Mouse (Mus musculus): Measurements from ENCODE around the gene Antxrl.

Gene Antxrl

GRCm38 (mm10) chr14:34096161-34096560, 43.7 kb downstream of the Antxrl start:
- in situ Hi-C loops (cut with MboI; ENCODE audit: low sequenced_read_pairs) = loop anchor here (25.0 kb wide), 2 partner anchors 266 to 466 kb away; partner anchors contain the start of genes Fam25c and Sncg

GRCm38 (mm10) chr14:34102601-34103000, 50.1 kb downstream of the Antxrl start, which contains the start of gene A630023A22Rik:
Gene A630023A22Rik, minus strand, starts transcription at chr14:34102754.
- in situ Hi-C loops (cut with MboI; ENCODE audit: low sequenced_read_pairs) = no loop called here

- in situ Hi-C loops (cut with MboI; ENCODE audit: low sequenced_read_pairs) = no loop called here
Measured at GRCm38 (mm10) chr14:34103855-34104254, 51.3 kb downstream of the Antxrl start.

GRCm38 (mm10) chr14:34104892-34105291, 52.4 kb downstream of the Antxrl start:
- in situ Hi-C loops (cut with MboI; ENCODE audit: low sequenced_read_pairs) = no loop called here

GRCm38 (mm10) chr14:34106389-34107062, 54.0 kb downstream of the Antxrl start:
- in situ Hi-C loops (cut with MboI; ENCODE audit: low sequenced_read_pairs) = no loop called here

GRCm38 (mm10) chr14:34107594-34107993, 55.1 kb downstream of the Antxrl start:
- in situ Hi-C loops (cut with MboI; ENCODE audit: low sequenced_read_pairs) = no loop called here

- in situ Hi-C loops (cut with MboI; ENCODE audit: low sequenced_read_pairs) = no loop called here
Measured at GRCm38 (mm10) chr14:34114311-34114710, 61.8 kb downstream of the Antxrl start.

GRCm38 (mm10) chr14:34119046-34119723, 66.7 kb downstream of the Antxrl start:
- in situ Hi-C loops (cut with MboI; ENCODE audit: low sequenced_read_pairs) = no loop called here

- in situ Hi-C loops (cut with MboI; ENCODE audit: low sequenced_read_pairs) = no loop called here
Measured at GRCm38 (mm10) chr14:34120016-34120910, 67.8 kb downstream of the Antxrl start.

GRCm38 (mm10) chr14:34120923-34121351, 68.4 kb downstream of the Antxrl start:
- in situ Hi-C loops (cut with MboI; ENCODE audit: low sequenced_read_pairs) = no loop called here

GRCm38 (mm10) chr14:34121691-34122090, 69.2 kb downstream of the Antxrl start:
- in situ Hi-C loops (cut with MboI; ENCODE audit: low sequenced_read_pairs) = no loop called here
